Mouse (Mus musculus) neural tube, embryonic 11.5 days (tissue): ENCODE measurements around the gene Itga9. TPM values are rescaled to one million over a fixed set of nuclear protein-coding genes. Genes with fewer than 3 reads are reported as not detected.

Source experiments
- ATAC-seq: fragments of 200-750 bp; cut with Nextera tagmentation; 2 replicates; pipeline ENCODE4 v1.8.0; 2017; ENCODE audit warnings: moderate number of reproducible peaks, mild to moderate bottlenecking, moderate TSS enrichment, moderate library complexity; ENCODE audit not compliant: insufficient read depth, low FRiP score, low TSS enrichment
- DNase-seq: peaks from one replicate; pipeline ENCODE4 v3.0.0-alpha.2; 2015; ENCODE audit warnings: low spot score
- H3K27ac ChIP-seq: fragments of 300-500 bp; sonication (generic); 2 replicates; pipeline ENCODE4 v1.5.1; 2014; ENCODE audit warnings: low read depth, mild to moderate bottlenecking, low read length
- H3K27me3 ChIP-seq: fragments of 300-500 bp; sonication (generic); 2 replicates; pipeline ENCODE4 v1.6.1; 2014; ENCODE audit warnings: mild to moderate bottlenecking, low read length, mixed read lengths; ENCODE audit not compliant: control insufficient read depth, insufficient read depth
- H3K36me3 ChIP-seq: fragments of 300-500 bp; sonication (generic); 2 replicates; pipeline ENCODE4 v1.6.1; 2014; ENCODE audit warnings: mild to moderate bottlenecking, low read length, moderate library complexity, mixed read lengths; ENCODE audit not compliant: control insufficient read depth, insufficient read depth
- H3K4me1 ChIP-seq: fragments of 300-500 bp; sonication (generic); 2 replicates; pipeline ENCODE4 v1.6.1; 2014; ENCODE audit warnings: low read length, mixed read lengths; ENCODE audit not compliant: control insufficient read depth, insufficient read depth
- H3K4me2 ChIP-seq: fragments of 300-500 bp; sonication (generic); 2 replicates; pipeline ENCODE4 v1.6.1; 2014; ENCODE audit warnings: low read depth, mild to moderate bottlenecking, moderate library complexity
- H3K4me3 ChIP-seq: fragments of 300-500 bp; sonication (generic); 2 replicates; pipeline ENCODE4 v1.5.1; 2014; ENCODE audit warnings: low read depth, low read length
- H3K9ac ChIP-seq: fragments of 300-500 bp; sonication (generic); 2 replicates; pipeline ENCODE4 v1.6.1; 2014; ENCODE audit warnings: mild to moderate bottlenecking, low read length
- H3K9me3 ChIP-seq: fragments of 300-500 bp; sonication (generic); 2 replicates; pipeline ENCODE4 v1.6.1; 2016; ENCODE audit warnings: low read length; ENCODE audit not compliant: control insufficient read depth
- WGBS: fragments of 180-500 bp; shearing (Covaris S2); extraction: QIAGEN DNeasy Blood & Tissue Kit; methylation state at CpG from one replicate; pipeline ENCODE4 v1.1.7; 2014; 5-methylcytosine and 5-hydroxymethylcytosine counted together
- polyA plus RNA-seq: library from polyadenylated mRNA; unstranded; fragments of >200 nt; fragmentation: Nextera tagmentation; extraction: Ambion mirVana; gene quantifications from 2 replicates; pipeline ENCODE4 v1.2.1, GENCODE M21; 2014

The Itga9 gene
- polyA plus RNA-seq, 1 experiment from 2014 or later = 8.2 TPM

GRCm38 (mm10) chr9:118650976-118651375 is 44.5 kb downstream of the Itga9 start:
- peaks cover 11% of the 10 kb centered on the region; the same call in 1 of the 2 replicates for H3K4me1 ChIP-seq
- no peaks in the 10 kb centered on the region for H3K9me3 ChIP-seq
- no peak overlapping the region for H3K27ac ChIP-seq
- ATAC-seq (no peak), DNase-seq (no peak)
- no peaks in the 10 kb centered on the region for H3K36me3 ChIP-seq
- no peak overlapping the region for H3K4me2 ChIP-seq
- H3K4me3 ChIP-seq = no peak overlapping the region
- H3K27me3 ChIP-seq = no peaks in the 10 kb centered on the region
- no peak overlapping the region for H3K9ac ChIP-seq
- 52% methylated on average over 4 of the region's 4 CpGs for WGBS

GRCm38 (mm10) chr9:118651939-118652338 is 45.4 kb downstream of the Itga9 start:
- Histone ChIP-seq H3K27ac (no peak overlapping the region), H3K4me1 (peaks cover 11% of the 10 kb centered on the region; the same call in 1 of the 2 replicates), H3K36me3 (no peaks in the 10 kb centered on the region), H3K9ac (no peak overlapping the region), H3K9me3 (no peaks in the 10 kb centered on the region), H3K4me3 (no peak overlapping the region), H3K27me3 (no peaks in the 10 kb centered on the region), H3K4me2 (no peak overlapping the region)
- whole genome bisulfite sequencing = 56% methylated on average over 2 of the region's 2 CpGs
- no peak for DNase-seq
- no peak for ATAC-seq

- H3K9me3 ChIP-seq = no peaks in the 10 kb centered on the region
- H3K36me3 ChIP-seq = no peaks in the 10 kb centered on the region
- H3K4me2 ChIP-seq = no peak overlapping the region
- H3K4me3 ChIP-seq = no peak overlapping the region
- peaks cover 11% of the 10 kb centered on the region; the same call in 1 of the 2 replicates for H3K4me1 ChIP-seq
- WGBS = 65% methylated on average over 1 of the region's 1 CpGs
- H3K27ac ChIP-seq = no peak overlapping the region
- no peak overlapping the region for H3K9ac ChIP-seq
- no peaks in the 10 kb centered on the region for H3K27me3 ChIP-seq
- DNase-seq (no peak), ATAC-seq (no peak)
Measured at GRCm38 (mm10) chr9:118653436-118653835, 46.9 kb downstream of the Itga9 start.

- Histone ChIP-seq H3K4me1 (peaks cover 11% of the 10 kb centered on the region; the same call in 1 of the 2 replicates), H3K4me3 (no peak overlapping the region), H3K27ac (no peak overlapping the region), H3K4me2 (no peak overlapping the region), H3K36me3 (no peaks in the 10 kb centered on the region), H3K9me3 (no peaks in the 10 kb centered on the region), H3K27me3 (no peaks in the 10 kb centered on the region), H3K9ac (no peak overlapping the region)
- DNase-seq (no peak), ATAC-seq (no peak)
- WGBS = 22% methylated on average over 6 of the region's 6 CpGs
Measured at GRCm38 (mm10) chr9:118654969-118655368, 48.5 kb downstream of the Itga9 start.

GRCm38 (mm10) chr9:118655726-118656125 is 49.2 kb downstream of the Itga9 start:
- no peak overlapping the region for H3K9ac ChIP-seq
- peaks cover 11% of the 10 kb centered on the region; the same call in 1 of the 2 replicates for H3K4me1 ChIP-seq
- ATAC-seq (no peak), DNase-seq (no peak)
- no peak overlapping the region for H3K4me2 ChIP-seq
- H3K36me3 ChIP-seq = no peaks in the 10 kb centered on the region
- 97% methylated on average over 3 of the region's 3 CpGs for WGBS
- H3K9me3 ChIP-seq = no peaks in the 10 kb centered on the region
- H3K27ac ChIP-seq = no peak overlapping the region
- no peak overlapping the region for H3K4me3 ChIP-seq
- no peaks in the 10 kb centered on the region for H3K27me3 ChIP-seq

GRCm38 (mm10) chr9:118658159-118658558 is 51.7 kb downstream of the Itga9 start:
- no peak overlapping the region for H3K9ac ChIP-seq
- ATAC-seq = no peak

GRCm38 (mm10) chr9:118659809-118660208 is 53.3 kb downstream of the Itga9 start:
- H3K27me3 ChIP-seq = no peaks in the 10 kb centered on the region
- 0 out of 2 replicates have a peak, but pooled peaks cover 3% of the 10 kb centered on the region for H3K4me1 ChIP-seq
- no peak for DNase-seq
- no peaks in the 10 kb centered on the region for H3K9me3 ChIP-seq
- H3K9ac ChIP-seq = no peak overlapping the region
- H3K27ac ChIP-seq = no peak overlapping the region
- no peak for ATAC-seq
- no peak overlapping the region for H3K4me2 ChIP-seq
- WGBS = 76% methylated on average over 5 of the region's 5 CpGs
- peaks cover 2% of the 10 kb centered on the region; the same call in 1 of the 2 replicates for H3K36me3 ChIP-seq
- no peak overlapping the region for H3K4me3 ChIP-seq

More at GRCm38 (mm10) chr9:118658159-118658558, 51.7 kb downstream of the Itga9 start:
- WGBS = 86% methylated on average over 7 of the region's 7 CpGs
- no peak overlapping the region for H3K4me2 ChIP-seq
- 0 out of 2 replicates have a peak, but pooled peaks cover 5% of the 10 kb centered on the region for H3K4me1 ChIP-seq
- H3K4me3 ChIP-seq = no peak overlapping the region
- no peaks in the 10 kb centered on the region for H3K9me3 ChIP-seq
- DNase-seq = no peak
- H3K36me3 ChIP-seq = peaks cover 2% of the 10 kb centered on the region; the same call in 1 of the 2 replicates
- no peaks in the 10 kb centered on the region for H3K27me3 ChIP-seq
- no peak overlapping the region for H3K27ac ChIP-seq

- no peak overlapping the region for H3K9ac ChIP-seq
- no peak overlapping the region for H3K4me3 ChIP-seq
- DNase-seq (no peak), ATAC-seq (no peak)
- WGBS = 71% methylated on average over 7 of the region's 7 CpGs
- peaks cover 2% of the 10 kb centered on the region; the same call in 1 of the 2 replicates for H3K36me3 ChIP-seq
- H3K9me3 ChIP-seq = no peaks in the 10 kb centered on the region
- no peak overlapping the region for H3K27ac ChIP-seq
- H3K27me3 ChIP-seq = no peaks in the 10 kb centered on the region
- H3K4me2 ChIP-seq = no peak overlapping the region
- no peaks in the 10 kb centered on the region for H3K4me1 ChIP-seq
Measured at GRCm38 (mm10) chr9:118660259-118660658, 53.8 kb downstream of the Itga9 start.

- Histone ChIP-seq H3K9me3 (no peaks in the 10 kb centered on the region), H3K4me2 (no peak overlapping the region), H3K9ac (no peak overlapping the region), H3K36me3 (peaks cover 2% of the 10 kb centered on the region; the same call in 1 of the 2 replicates), H3K27ac (no peak overlapping the region), H3K27me3 (no peaks in the 10 kb centered on the region), H3K4me1 (no peaks in the 10 kb centered on the region), H3K4me3 (no peak overlapping the region)
- DNase-seq (no peak), ATAC-seq (no peak)
- 90% methylated on average over 8 of the region's 8 CpGs for whole genome bisulfite sequencing
Measured at GRCm38 (mm10) chr9:118662026-118662425, 55.5 kb downstream of the Itga9 start.
